Mouse (Mus musculus) heart, postnatal 0 days (tissue): ENCODE measurements around the gene Arhgap45. TPM values are rescaled to one million over a fixed set of nuclear protein-coding genes. Genes with fewer than 3 reads are reported as not detected.
A peak's percentile ranks its signal among the peaks of the same experiment; 100 is the strongest.

Source experiments
- ATAC-seq: fragments of 200-750 bp; cut with Nextera tagmentation; 2 replicates; pipeline ENCODE4 v1.8.0; 2017; ENCODE audit warnings: low read depth, moderate number of reproducible peaks, moderate library complexity; ENCODE audit not compliant: insufficient read depth
- DNase-seq: peaks from one replicate; pipeline ENCODE4 v3.0.0-alpha.2; 2016; ENCODE audit warnings: low spot score
- H3K27ac ChIP-seq: fragments of 300-500 bp; sonication (generic); 2 replicates; pipeline ENCODE4 v1.5.1; 2014; ENCODE audit warnings: low read depth, mild to moderate bottlenecking
- H3K27me3 ChIP-seq: fragments of 300-500 bp; sonication (generic); 2 replicates; pipeline ENCODE4 v1.6.1; 2014; ENCODE audit warnings: low read length, mixed read lengths; ENCODE audit not compliant: control insufficient read depth, insufficient read depth
- H3K36me3 ChIP-seq: fragments of 300-500 bp; sonication (generic); replicated peaks from 2 replicates; pipeline ENCODE4 v1.6.1; 2014; ENCODE audit warnings: low read length, mixed read lengths; ENCODE audit not compliant: control insufficient read depth, insufficient read depth
- H3K4me1 ChIP-seq: fragments of 300-500 bp; sonication (generic); 2 replicates; pipeline ENCODE4 v1.6.1; 2014; ENCODE audit warnings: antibody characterized with exemption; ENCODE audit not compliant: control insufficient read depth, insufficient read depth
- H3K4me2 ChIP-seq: fragments of 300-500 bp; sonication (generic); 2 replicates; pipeline ENCODE4 v1.6.1; 2014; ENCODE audit warnings: low read depth, mild to moderate bottlenecking, low read length, moderate library complexity
- H3K4me3 ChIP-seq: fragments of 300-500 bp; sonication (generic); 2 replicates; pipeline ENCODE4 v1.5.1; 2014; ENCODE audit warnings: low read depth, low read length
- H3K9ac ChIP-seq: fragments of 300-500 bp; sonication (generic); replicated peaks from 2 replicates; pipeline ENCODE4 v1.6.1; 2014; ENCODE audit warnings: low read depth, low read length, mixed read lengths
- H3K9me3 ChIP-seq: fragments of 300-500 bp; sonication (generic); replicated peaks from 2 replicates; pipeline ENCODE4 v1.6.1; 2016; ENCODE audit warnings: low read length; ENCODE audit not compliant: control insufficient read depth
- CTCF ChIP-seq: IDR thresholded peaks from 2 replicates; pipeline ENCODE4 v1.5.1; 2016; ENCODE audit warnings: antibody characterized with exemption, control low read depth, low read depth
- EP300 ChIP-seq: IDR thresholded peaks from 2 replicates; pipeline ENCODE4 v1.6.1; 2016; ENCODE audit warnings: antibody characterized with exemption, low read depth
- WGBS: fragments of 180-500 bp; shearing (Covaris S2); extraction: QIAGEN DNeasy Blood & Tissue Kit; methylation state at CpG from one replicate; pipeline ENCODE4 v1.1.7; 2014; 5-methylcytosine and 5-hydroxymethylcytosine counted together
- polyA plus RNA-seq: library from polyadenylated mRNA; unstranded; fragments of >200 nt; fragmentation: Nextera tagmentation; extraction: Ambion mirVana; gene quantifications from 2 replicates; pipeline ENCODE4 v1.2.1, GENCODE M21; 2015
- total RNA-seq: library from RNA; depleted of rRNA; stranded (reverse); fragments of >200 nt; gene quantifications from 2 replicates; pipeline ENCODE4 v1.2.3, GENCODE M21; 2014; ENCODE audit warnings: low replicate concordance

The Arhgap45 gene
- total and polyA plus RNA-seq, 2 experiments from 2014 or later: 1.9 to 3.9 TPM

DNA sequence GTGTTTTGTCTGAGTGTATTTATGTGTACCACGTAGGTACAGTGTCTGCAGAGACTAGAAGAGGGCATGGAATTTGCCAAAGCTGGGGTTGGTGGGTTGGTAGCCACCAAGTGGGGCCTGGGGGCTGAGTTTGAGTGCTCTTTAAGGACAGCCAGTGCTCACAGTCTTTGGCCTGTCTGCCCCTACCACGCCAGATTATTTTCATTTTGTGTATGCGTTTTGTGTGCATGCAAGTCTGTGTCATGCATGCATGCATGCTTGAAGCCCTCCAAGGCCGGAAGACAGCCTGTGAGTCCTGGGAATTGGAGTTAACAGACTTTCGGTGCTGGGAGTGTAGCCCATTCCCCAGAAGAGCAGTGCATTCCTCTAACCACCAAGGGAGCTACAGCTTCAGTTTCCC lies 38.9 kb downstream of the Arhgap45 start:
- Histone ChIP-seq H3K4me2 (peak overlapping the region; percentile 91), H3K4me3 (peak overlapping the region; percentile 89; the same call in 1 of the 2 replicates), H3K9ac (0 out of 2 replicates have a peak overlapping the region, but pooled peaks have one; percentile 97), H3K4me1 (peaks cover 18% of the 10 kb centered on the region), H3K27me3 (no peaks in the 10 kb centered on the region), H3K9me3 (no peaks in the 10 kb centered on the region), H3K27ac (no peak overlapping the region), H3K36me3 (peaks cover 47% of the 10 kb centered on the region)
- TF ChIP-seq CTCF (no peak), EP300 (no peak)
- 70% methylated on average over 5 of the region's 5 CpGs for WGBS
- no peak for DNase-seq
- no peak for ATAC-seq

DNA sequence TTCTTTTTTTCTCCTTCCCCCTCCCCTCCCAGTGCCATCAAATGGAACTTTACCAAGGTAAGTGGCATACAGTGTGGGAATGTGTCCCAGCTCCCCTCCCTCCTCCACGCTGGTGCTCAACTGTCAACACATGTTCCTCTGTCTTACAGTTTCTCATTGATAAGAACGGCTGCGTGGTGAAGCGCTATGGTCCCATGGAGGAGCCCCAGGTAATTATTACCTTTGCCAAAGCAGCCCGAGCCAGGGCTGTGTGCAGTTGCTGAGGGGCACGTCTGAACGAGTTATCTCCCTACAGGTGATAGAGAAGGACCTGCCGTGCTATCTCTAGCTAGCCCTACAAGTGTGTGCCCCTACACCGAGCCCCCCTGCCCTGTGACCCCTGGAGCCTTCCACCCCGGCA lies 39.4 kb downstream of the Arhgap45 start:
- TF ChIP-seq CTCF (no peak), EP300 (no peak)
- H3K4me3 ChIP-seq: no peak overlapping the region
- no peaks in the 10 kb centered on the region for H3K9me3 ChIP-seq
- H3K27me3 ChIP-seq: no peaks in the 10 kb centered on the region
- no peak overlapping the region for H3K27ac ChIP-seq
- WGBS: 53% methylated on average over 9 of the region's 10 CpGs
- peaks cover 18% of the 10 kb centered on the region for H3K4me1 ChIP-seq
- H3K9ac ChIP-seq: no peak overlapping the region
- ATAC-seq (no peak), DNase-seq (no peak)
- peaks cover 53% of the 10 kb centered on the region for H3K36me3 ChIP-seq
- no peak overlapping the region for H3K4me2 ChIP-seq

DNA sequence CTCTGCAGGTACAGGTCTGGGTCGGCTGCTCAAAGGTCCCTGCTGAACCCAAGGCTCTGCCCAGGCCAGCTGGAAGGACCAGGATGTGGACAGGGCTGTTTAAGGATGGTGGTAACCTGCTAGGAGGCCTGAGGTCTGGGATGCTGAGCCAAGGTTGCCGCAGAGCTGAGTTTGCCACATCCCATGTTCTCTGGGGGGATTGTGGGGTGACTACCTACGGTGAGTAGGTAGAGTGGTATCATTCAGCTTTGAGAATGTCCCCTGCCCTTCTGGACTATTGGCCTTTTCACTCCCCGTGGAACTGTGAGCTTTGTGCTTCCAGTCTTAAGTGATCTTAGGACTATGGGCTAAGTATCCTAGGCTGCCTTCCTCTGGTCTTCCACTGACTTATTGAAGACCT lies 40.1 kb downstream of the Arhgap45 start:
- no peak for ATAC-seq
- no peaks in the 10 kb centered on the region for H3K27me3 ChIP-seq
- H3K27ac ChIP-seq: no peak overlapping the region
- no peak for TF ChIP-seq EP300
- no peak for TF ChIP-seq CTCF
- no peak overlapping the region for H3K4me3 ChIP-seq
- peaks cover 59% of the 10 kb centered on the region for H3K36me3 ChIP-seq
- 87% methylated on average over 4 of the region's 4 CpGs for WGBS
- no peak for DNase-seq
- no peak overlapping the region for H3K9ac ChIP-seq
- H3K4me2 ChIP-seq: no peak overlapping the region
- no peaks in the 10 kb centered on the region for H3K9me3 ChIP-seq
- H3K4me1 ChIP-seq: peaks cover 18% of the 10 kb centered on the region

DNA sequence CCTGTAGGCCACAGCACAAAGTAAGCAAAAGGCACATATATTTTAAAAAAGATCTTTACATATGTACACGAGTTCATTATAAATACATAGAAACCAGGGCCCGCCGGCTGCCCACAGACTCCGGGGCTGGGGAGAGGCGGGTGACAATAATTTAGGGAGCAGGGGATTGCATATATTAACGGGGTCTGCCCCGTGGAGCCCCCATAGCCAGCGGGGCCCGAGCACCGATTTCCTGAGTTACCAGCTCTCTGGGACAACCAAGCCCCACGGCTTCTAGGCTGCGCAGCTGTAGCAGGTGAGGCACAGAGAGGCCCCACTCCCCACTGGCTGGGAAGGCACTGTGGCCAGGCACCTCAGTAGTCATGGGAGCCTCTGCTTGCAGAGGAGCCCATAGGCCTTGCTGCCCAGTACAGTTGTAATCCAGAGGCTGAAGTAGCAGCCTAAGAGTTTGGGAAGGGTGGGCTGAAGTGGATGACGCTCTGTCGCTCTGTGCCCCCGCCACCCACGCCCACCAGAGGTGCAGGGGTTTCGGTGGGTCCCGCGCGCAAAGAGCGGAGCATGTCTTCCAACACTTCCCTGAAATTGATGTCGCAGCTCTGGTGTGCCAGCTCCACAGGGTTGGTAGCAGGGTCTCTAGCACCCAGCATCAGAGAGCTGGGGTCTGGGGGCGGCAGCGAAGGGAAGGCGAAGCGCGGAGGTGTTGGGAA lies 40.7 kb downstream of the Arhgap45 start:
- H3K27ac ChIP-seq: no peak overlapping the region
- H3K9ac ChIP-seq: no peak overlapping the region
- no peaks in the 10 kb centered on the region for H3K9me3 ChIP-seq
- no peak for TF ChIP-seq EP300
- TF ChIP-seq CTCF: no peak
- peaks cover 65% of the 10 kb centered on the region for H3K36me3 ChIP-seq
- WGBS: 91% methylated on average over 27 of the region's 27 CpGs
- no peak for DNase-seq
- ATAC-seq: no peak
- no peak overlapping the region for H3K4me3 ChIP-seq
- H3K4me2 ChIP-seq: no peak overlapping the region
- no peaks in the 10 kb centered on the region for H3K27me3 ChIP-seq
- peaks cover 18% of the 10 kb centered on the region for H3K4me1 ChIP-seq

DNA sequence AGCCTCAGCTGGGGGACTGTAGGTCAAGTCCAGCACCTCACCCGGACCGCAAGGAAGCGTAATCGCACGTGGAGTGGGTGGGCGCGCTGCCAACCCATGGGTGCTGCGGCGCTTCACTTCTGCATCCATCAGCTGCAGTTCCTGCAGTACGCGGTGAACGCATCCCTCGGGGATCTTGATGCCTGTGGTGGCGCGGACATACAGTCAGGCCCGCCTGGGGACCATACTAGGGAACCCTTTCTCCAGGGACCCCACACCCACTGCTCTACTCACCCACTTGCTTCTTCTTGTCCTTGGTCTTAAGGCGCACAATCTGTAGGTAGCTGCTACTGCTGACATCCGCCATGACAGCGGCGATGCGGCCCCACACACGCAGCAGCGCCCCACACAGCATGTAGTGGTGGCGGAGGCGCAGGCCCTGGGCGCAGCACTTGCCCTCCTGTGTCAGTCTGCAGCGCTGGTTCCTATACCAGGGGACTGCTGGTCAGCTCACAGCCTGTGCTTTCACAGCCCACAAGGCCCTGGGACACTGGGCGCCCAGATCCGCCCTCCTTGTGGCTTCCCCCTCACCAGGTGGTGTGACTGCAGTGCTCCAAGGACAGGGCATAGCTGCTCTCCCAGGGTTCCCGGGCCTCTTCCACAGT lies 41.4 kb downstream of the Arhgap45 start:
- no peak for TF ChIP-seq EP300
- TF ChIP-seq CTCF: no peak
- Histone ChIP-seq H3K9me3 (no peaks in the 10 kb centered on the region), H3K27ac (no peak overlapping the region), H3K36me3 (peaks cover 72% of the 10 kb centered on the region), H3K9ac (no peak overlapping the region), H3K4me1 (peaks cover 13% of the 10 kb centered on the region), H3K27me3 (no peaks in the 10 kb centered on the region), H3K4me3 (no peak overlapping the region), H3K4me2 (no peak overlapping the region)
- DNase-seq (no peak), ATAC-seq (no peak)
- WGBS: 71% methylated on average over 30 of the region's 30 CpGs
